Mouse (Mus musculus): ENCODE results near the gene Urm1. TPM values are rescaled to one million over a fixed set of nuclear protein-coding genes. Genes with fewer than 3 reads are reported as not detected.

The Urm1 gene
- total RNA-seq, 4 experiments from 2014 or later, result 52.1 to 65.1 (median 59.8) TPM

Small RNA genes lying within 50 kb of the gene (microRNA-seq; reads per million reads assigned to microRNA genes)
- gene Mir219a-2, result 0 reads per million in 2 experiments
- gene Mir219b, result 0 reads per million in 2 experiments

Other genes with a start within 250 kb of the Urm1 start
- 100 to 1,000 TPM in 1 of 4 experiments, 10 to 100 TPM in 3; 88.6 to 103 (median 94.1) TPM for gene Rapgef1, start 200.4 kb upstream of the Urm1 start, total RNA-seq (2022)
- gene Gm13420, start 68.4 kb upstream of the Urm1 start, total RNA-seq (2022), result 1 to 10 TPM in 3 of 4 experiments, under 1 TPM in 1; 0.44 to 2.5 (median 1.4) TPM
- under 1 TPM in 1 of 4 experiments, not detected in 3; 0.63 TPM for gene Gm13547, start 60.8 kb upstream of the Urm1 start, total RNA-seq (2022)
- gene Coq4, start 32.6 kb upstream of the Urm1 start, total RNA-seq (2022), result 10 to 100 TPM; 20.1 to 31.2 (median 22.6) TPM
- 10 to 100 TPM; 45.4 to 53.5 (median 50.2) TPM for gene Trub2, start 31.6 kb upstream of the Urm1 start, total RNA-seq (2022)
- 10 to 100 TPM; 73.1 to 75.0 (median 74.0) TPM for gene Slc27a4, start 17.4 kb upstream of the Urm1 start, total RNA-seq (2022)
- gene Cercam, start 49.1 kb downstream of the Urm1 start, total RNA-seq (2022), result 10 to 100 TPM in 3 of 4 experiments, 1 to 10 TPM in 1; 7.7 to 11.6 (median 11.0) TPM
- gene Odf2, start 69.1 kb downstream of the Urm1 start, total RNA-seq (2022), result 100 to 1,000 TPM in 1 of 4 experiments, 10 to 100 TPM in 3; 85.4 to 106 (median 97.1) TPM
- gene Gle1, start 115.4 kb downstream of the Urm1 start, total RNA-seq (2022), result 10 to 100 TPM; 45.2 to 52.4 (median 48.4) TPM
- gene Sptan1, start 145.5 kb downstream of the Urm1 start, total RNA-seq (2022), result 100 to 1,000 TPM; 738 to 833 (median 788) TPM
- 10 to 100 TPM; 38.7 to 43.4 (median 42.1) TPM for gene Wdr34, start 228.8 kb downstream of the Urm1 start, total RNA-seq (2022)
- 100 to 1,000 TPM; 190 to 221 (median 207) TPM for gene Set, start 237.3 kb downstream of the Urm1 start, total RNA-seq (2022)

Measured in left cerebral cortex, adult 8-10 months (tissue).